Comparison of ENCODE assay signal across 8 mouse cellular contexts in genomic region chr16:21693981-21694462, GRCm38 (mm10). TPM values are rescaled to one million over a fixed set of nuclear protein-coding genes. Genes with fewer than 3 reads are reported as not detected.
DNase-seq lines count a peak whose midpoint lies in the region; ATAC-seq and TF ChIP-seq lines count a peak whose summit lies in the region.

No protein-coding gene starts in this region.

- H3K9ac ChIP-seq in heart, embryonic 15.5 days, result peak overlapping the region; percentile 94

- under 1% methylated on average over 45 of the region's 45 CpGs for WGBS in embryonic facial prominence, embryonic 10.5 days
- WGBS in heart, embryonic 15.5 days, result under 1% methylated on average over 45 of the region's 45 CpGs
- under 1% methylated on average over 45 of the region's 45 CpGs for WGBS in lung, adult 2 months
- WGBS in olfactory bulb, adult 2 months, result under 1% methylated on average over 45 of the region's 45 CpGs

- peak; percentile 27 to 78 for DNase-seq in urinary bladder, adult 18-20 months (ENCODE audit: low spot score in 2 of 2)
- DNase-seq in urinary bladder, postnatal 4 days (ENCODE audit: low spot score in 2 of 2), result no peak
- DNase-seq in embryonic facial prominence, embryonic 10.5 days (ENCODE audit: low spot score), result peak; percentile 70
- peak; percentile 55 to 72 for DNase-seq in kidney, postnatal 25 days
- peak; percentile 67 for DNase-seq in lung, adult 2 months
- peak; percentile 62 for DNase-seq in thymus, postnatal 36 days

- peak overlapping the region; percentile 99 for H3K4me2 ChIP-seq in heart, embryonic 15.5 days

- H3K9me3 ChIP-seq in embryonic facial prominence, embryonic 10.5 days, result no peaks in the 10 kb centered on the region
- H3K9me3 ChIP-seq in heart, embryonic 15.5 days (replicated peaks), result no peaks in the 10 kb centered on the region

- peak overlapping the region; percentile 90 for H3K27ac ChIP-seq in embryonic facial prominence, embryonic 10.5 days (replicated peaks)
- H3K27ac ChIP-seq in heart, embryonic 15.5 days, result peak overlapping the region; percentile 97
- peak overlapping the region; percentile 82 for H3K27ac ChIP-seq in olfactory bulb, adult 2 months (ENCODE audit: insufficient read depth, low read depth, low read length)

- H3K27me3 ChIP-seq in embryonic facial prominence, embryonic 10.5 days (replicated peaks; ENCODE audit: low read depth, poor library complexity, severe bottlenecking), result peaks cover 39% of the 10 kb centered on the region
- no peaks in the 10 kb centered on the region for H3K27me3 ChIP-seq in heart, embryonic 15.5 days

- H3K4me3 ChIP-seq in embryonic facial prominence, embryonic 10.5 days, result peak overlapping the region; percentile 82
- peak overlapping the region; percentile 93 for H3K4me3 ChIP-seq in heart, embryonic 15.5 days
- H3K4me3 ChIP-seq in lung, adult 2 months (replicated peaks; ENCODE audit: extremely low read depth, low read depth, low read length), result peak overlapping the region; percentile 94
- H3K4me3 ChIP-seq in olfactory bulb, adult 2 months (ENCODE audit: insufficient read depth, low read depth, low read length), result peak overlapping the region; percentile 86

- peak; percentile 64 for ATAC-seq in heart, embryonic 15.5 days (replicated peaks; ENCODE audit: insufficient number of reproducible peaks, insufficient read depth, low FRiP score, low read depth)

- peak; percentile 46; the same call in 1 of the 2 replicates for TF ChIP-seq POLR2A in lung, adult 2 months (IDR thresholded peaks at IDR 0.05; ENCODE audit: borderline replicate concordance, extremely low read depth, low read depth, low read length)
- no peak for TF ChIP-seq POLR2A in olfactory bulb, adult 2 months (IDR thresholded peaks at IDR 0.05; ENCODE audit: insufficient read depth, low read depth, low read length)

- TF ChIP-seq CTCF in lung, adult 2 months (IDR thresholded peaks at IDR 0.05; ENCODE audit: insufficient read depth, low read length), result no peak
- TF ChIP-seq CTCF in olfactory bulb, adult 2 months (IDR thresholded peaks at IDR 0.05; ENCODE audit: insufficient read depth, low read depth, low read length), result 0 out of 2 replicates have a peak, but pooled peaks have one; percentile 4

- no peaks in the 10 kb centered on the region for H3K36me3 ChIP-seq in embryonic facial prominence, embryonic 10.5 days (replicated peaks)
- no peaks in the 10 kb centered on the region for H3K36me3 ChIP-seq in heart, embryonic 15.5 days

- H3K4me1 ChIP-seq in embryonic facial prominence, embryonic 10.5 days, result peaks cover 23% of the 10 kb centered on the region
- H3K4me1 ChIP-seq in heart, embryonic 15.5 days (replicated peaks), result peaks cover 37% of the 10 kb centered on the region
- peaks cover 15% of the 10 kb centered on the region for H3K4me1 ChIP-seq in lung, adult 2 months (ENCODE audit: control insufficient read depth, insufficient read depth, low read length)
- peaks cover 16% of the 10 kb centered on the region for H3K4me1 ChIP-seq in olfactory bulb, adult 2 months (ENCODE audit: control insufficient read depth, insufficient read depth, low read length)

RNA-seq across cellular contexts. Expression of gene 2510009E07Rik, which starts 0.4 kb away (rescaled TPM):
- 12.7 and 14.2 TPM in 2 replicates for polyA plus RNA-seq in embryonic facial prominence, embryonic 10.5 days (2016; fragmentation: Nextera tagmentation; extraction: Ambion mirVana)
- 22.0 and 24.5 TPM in 2 replicates for polyA plus RNA-seq in heart, embryonic 15.5 days (2015; fragmentation: Nextera tagmentation; extraction: Ambion mirVana)
- polyA plus RNA-seq in lung, adult 2 months (2012; rRNA removed), result 20.9 and 22.5 TPM in 2 replicates
- not detected in 2 replicates for polyA plus RNA-seq in olfactory bulb, adult 2 months (2012; ENCODE audit: insufficient read depth, insufficient read length, low replicate concordance, missing spikeins)

Comparison
In these comparisons a context has a peak if more than half of its experiments do, and no peak if none do; other contexts are left out.
1. DNase-seq: peak in urinary bladder, adult 18-20 months (2 of 2), embryonic facial prominence, embryonic 10.5 days (single experiment), kidney, postnatal 25 days (2 of 2), lung, adult 2 months (single experiment) and thymus, postnatal 36 days (2 of 2); none in urinary bladder, postnatal 4 days (0 of 2).
2. Peak in every context shown above with its lines, with median percentiles within 50 percentile points of each other: H3K27ac ChIP-seq and H3K4me3 ChIP-seq.